Mouse (Mus musculus): ENCODE data around the gene Lgals2.

Gene Lgals2

GRCm38 (mm10) chr15:78815314-78816073 lies 39.8 kb downstream of the Lgals2 start:
- no peak for DNase-seq (ENCODE audit: extremely low spot score)

- DNase-seq (ENCODE audit: extremely low spot score): no peak
These were observed 41.7 kb downstream of the Lgals2 start for GRCm38 (mm10) chr15:78813603-78814002.

- no peak for DNase-seq (ENCODE audit: extremely low spot score)
These were observed 45.2 kb downstream of the Lgals2 start for GRCm38 (mm10) chr15:78810146-78810545.

- no peak for DNase-seq (ENCODE audit: extremely low spot score)
These were observed 45.6 kb downstream of the Lgals2 start for GRCm38 (mm10) chr15:78809739-78810138.

- DNase-seq (ENCODE audit: extremely low spot score): no peak
These were observed 46.3 kb downstream of the Lgals2 start for GRCm38 (mm10) chr15:78808980-78809379.

- DNase-seq (ENCODE audit: extremely low spot score): no peak
These were observed 48.2 kb downstream of the Lgals2 start for GRCm38 (mm10) chr15:78807141-78807540.

- DNase-seq (ENCODE audit: extremely low spot score): no peak
These were observed 48.7 kb downstream of the Lgals2 start for GRCm38 (mm10) chr15:78806614-78807013.

- no peak for DNase-seq (ENCODE audit: extremely low spot score)
These were observed 50.0 kb downstream of the Lgals2 start for GRCm38 (mm10) chr15:78805351-78805750.

- no peak for DNase-seq (ENCODE audit: extremely low spot score)
These were observed 51.0 kb downstream of the Lgals2 start for GRCm38 (mm10) chr15:78804326-78804725.

GRCm38 (mm10) chr15:78803499-78803900 lies 51.8 kb downstream of the Lgals2 start:
- DNase-seq (ENCODE audit: extremely low spot score): no peak

- no peak for DNase-seq (ENCODE audit: extremely low spot score)
These were observed 52.4 kb downstream of the Lgals2 start, which contains the start of gene Card10 for GRCm38 (mm10) chr15:78802776-78803391. Gene Card10, minus strand, starts transcription at chr15:78803042.

GRCm38 (mm10) chr15:78801971-78802741 lies 53.2 kb downstream of the Lgals2 start:
- DNase-seq (ENCODE audit: extremely low spot score): peak; percentile 53

- DNase-seq (ENCODE audit: extremely low spot score): no peak
These were observed 53.8 kb downstream of the Lgals2 start for GRCm38 (mm10) chr15:78801571-78801970.

Measured in embryo, embryonic 9.5 days (tissue).